Mouse (Mus musculus) forebrain, postnatal 0 days (tissue): ENCODE measurements around the gene Tlnrd1. TPM values are rescaled to one million over a fixed set of nuclear protein-coding genes. Genes with fewer than 3 reads are reported as not detected.

Experiments used
- ATAC-seq: fragments of 200-750 bp; cut with Nextera tagmentation; 2 replicates; pipeline ENCODE4 v1.8.0; 2017; ENCODE audit warnings: mild to moderate bottlenecking, moderate library complexity
- DNase-seq: peaks from one replicate; pipeline ENCODE4 v3.0.0-alpha.2; 2015
- H3K27ac ChIP-seq: fragments of 300-500 bp; sonication (generic); 2 replicates; pipeline ENCODE4 v1.5.1; 2014; ENCODE audit warnings: low read depth, mild to moderate bottlenecking, antibody characterized with exemption, low read length, moderate library complexity, mixed read lengths
- H3K27me3 ChIP-seq: fragments of 300-500 bp; sonication (generic); 2 replicates; pipeline ENCODE4 v1.6.1; 2014; ENCODE audit warnings: mild to moderate bottlenecking, low read length, mixed read lengths; ENCODE audit not compliant: insufficient read depth
- H3K36me3 ChIP-seq: fragments of 300-500 bp; sonication (generic); 2 replicates; pipeline ENCODE4 v1.6.1; 2014; ENCODE audit warnings: mild to moderate bottlenecking, moderate library complexity; ENCODE audit not compliant: insufficient read depth
- H3K4me1 ChIP-seq: fragments of 300-500 bp; sonication (generic); 2 replicates; pipeline ENCODE4 v1.6.1; 2014; ENCODE audit warnings: antibody characterized with exemption; ENCODE audit not compliant: insufficient read depth
- H3K4me2 ChIP-seq: fragments of 300-500 bp; sonication (generic); 2 replicates; pipeline ENCODE4 v1.6.1; 2014; ENCODE audit warnings: low read depth, mild to moderate bottlenecking, moderate library complexity
- H3K4me3 ChIP-seq: fragments of 300-500 bp; sonication (generic); 2 replicates; pipeline ENCODE4 v1.5.1; 2014; ENCODE audit warnings: low read depth, low read length, mixed read lengths
- H3K9ac ChIP-seq: fragments of 300-500 bp; sonication (generic); 2 replicates; pipeline ENCODE4 v1.6.1; 2014; ENCODE audit warnings: mild to moderate bottlenecking
- H3K9me3 ChIP-seq: fragments of 300-500 bp; sonication (generic); 2 replicates; pipeline ENCODE4 v1.6.1; 2016; ENCODE audit warnings: low read length
- CTCF ChIP-seq: sonication (generic); IDR thresholded peaks from 2 replicates; pipeline ENCODE4 v1.5.1; 2016; ENCODE audit warnings: antibody characterized with exemption, control low read depth, low read depth
- WGBS: fragments of 180-500 bp; shearing (Covaris S2); extraction: QIAGEN DNeasy Blood & Tissue Kit; methylation state at CpG from one replicate; pipeline ENCODE4 v1.1.7; 2014; 5-methylcytosine and 5-hydroxymethylcytosine counted together
- polyA plus RNA-seq: library from polyadenylated mRNA; unstranded; fragments of >200 nt; fragmentation: Nextera tagmentation; extraction: Ambion mirVana; gene quantifications from 2 replicates; pipeline ENCODE4 v1.2.1, GENCODE M21; 2015
- total RNA-seq: library from RNA; depleted of rRNA; stranded (reverse); fragments of >200 nt; gene quantifications from 2 replicates; pipeline ENCODE4 v1.2.3, GENCODE M21; 2014

Gene Tlnrd1
- total and polyA plus RNA-seq, 2 experiments from 2014 or later, result 10.8 to 38.0 TPM

- H3K36me3 ChIP-seq, result peaks cover 12% of the 10 kb centered on the region; the same call in 1 of the 2 replicates
- no peaks in the 10 kb centered on the region for H3K9me3 ChIP-seq
- H3K4me2 ChIP-seq, result no peak overlapping the region
- H3K9ac ChIP-seq, result no peak overlapping the region
- no peak for DNase-seq
- no peak for TF ChIP-seq CTCF
- 96% methylated on average over 3 of the region's 3 CpGs for WGBS
- no peaks in the 10 kb centered on the region for H3K27me3 ChIP-seq
- H3K4me1 ChIP-seq, result no peaks in the 10 kb centered on the region
- H3K4me3 ChIP-seq, result no peak overlapping the region
- no peak for ATAC-seq
- no peak overlapping the region for H3K27ac ChIP-seq
Measured at GRCm38 (mm10) chr7:83904831-83905230, 20.7 kb upstream of the Tlnrd1 start.

GRCm38 (mm10) chr7:83902296-83903145 lies 18.4 kb upstream of the Tlnrd1 start:
- H3K4me3 ChIP-seq, result no peak overlapping the region
- H3K9ac ChIP-seq, result no peak overlapping the region

GRCm38 (mm10) chr7:83901425-83901824 lies 17.3 kb upstream of the Tlnrd1 start:
- Histone ChIP-seq H3K4me2 (no peak overlapping the region), H3K9me3 (no peaks in the 10 kb centered on the region), H3K27ac (no peak overlapping the region), H3K9ac (no peak overlapping the region), H3K36me3 (peaks cover 42% of the 10 kb centered on the region), H3K27me3 (no peaks in the 10 kb centered on the region), H3K4me3 (no peak overlapping the region), H3K4me1 (no peaks in the 10 kb centered on the region)
- TF ChIP-seq CTCF, result no peak
- ATAC-seq (no peak), DNase-seq (no peak)
- WGBS, result 89% methylated on average over 4 of the region's 4 CpGs

More at GRCm38 (mm10) chr7:83902296-83903145, 18.4 kb upstream of the Tlnrd1 start:
- no peak for TF ChIP-seq CTCF
- Histone ChIP-seq H3K27me3 (no peaks in the 10 kb centered on the region), H3K27ac (no peak overlapping the region), H3K36me3 (peaks cover 35% of the 10 kb centered on the region), H3K4me1 (no peaks in the 10 kb centered on the region), H3K9me3 (no peaks in the 10 kb centered on the region), H3K4me2 (no peak overlapping the region)
- 79% methylated on average over 5 of the region's 5 CpGs for WGBS
- no peak for DNase-seq
- ATAC-seq, result no peak

GRCm38 (mm10) chr7:83900519-83900918 lies 16.4 kb upstream of the Tlnrd1 start:
- Histone ChIP-seq H3K4me1 (no peaks in the 10 kb centered on the region), H3K36me3 (peaks cover 49% of the 10 kb centered on the region), H3K9ac (no peak overlapping the region), H3K9me3 (no peaks in the 10 kb centered on the region), H3K27me3 (no peaks in the 10 kb centered on the region), H3K4me3 (no peak overlapping the region), H3K4me2 (no peak overlapping the region), H3K27ac (no peak overlapping the region)
- WGBS, result 86% methylated on average over 3 of the region's 3 CpGs
- ATAC-seq (no peak), DNase-seq (no peak)
- TF ChIP-seq CTCF, result no peak

GRCm38 (mm10) chr7:83898267-83898666 lies 14.2 kb upstream of the Tlnrd1 start:
- Histone ChIP-seq H3K9me3 (no peaks in the 10 kb centered on the region), H3K4me2 (no peak overlapping the region), H3K4me1 (peaks cover 7% of the 10 kb centered on the region), H3K4me3 (no peak overlapping the region), H3K27me3 (no peaks in the 10 kb centered on the region), H3K27ac (no peak overlapping the region), H3K36me3 (peaks cover 51% of the 10 kb centered on the region), H3K9ac (no peak overlapping the region)
- WGBS, result 93% methylated on average over 11 of the region's 11 CpGs
- DNase-seq (no peak), ATAC-seq (no peak)
- no peak for TF ChIP-seq CTCF

- Histone ChIP-seq H3K4me1 (peaks cover 11% of the 10 kb centered on the region), H3K27ac (no peak overlapping the region), H3K4me3 (no peak overlapping the region), H3K9me3 (no peaks in the 10 kb centered on the region), H3K4me2 (no peak overlapping the region), H3K36me3 (peaks cover 48% of the 10 kb centered on the region), H3K27me3 (no peaks in the 10 kb centered on the region), H3K9ac (no peak overlapping the region)
- WGBS, result 95% methylated on average over 5 of the region's 5 CpGs
- DNase-seq (no peak), ATAC-seq (no peak)
- no peak for TF ChIP-seq CTCF
Measured at GRCm38 (mm10) chr7:83896077-83896740, 12.1 kb upstream of the Tlnrd1 start.

GRCm38 (mm10) chr7:83894348-83894747 lies 10.2 kb upstream of the Tlnrd1 start:
- Histone ChIP-seq H3K27ac (no peak overlapping the region), H3K9ac (no peak overlapping the region), H3K36me3 (peaks cover 34% of the 10 kb centered on the region), H3K4me1 (peaks cover 11% of the 10 kb centered on the region), H3K27me3 (no peaks in the 10 kb centered on the region), H3K4me2 (no peak overlapping the region), H3K9me3 (no peaks in the 10 kb centered on the region), H3K4me3 (no peak overlapping the region)
- DNase-seq (no peak), ATAC-seq (no peak)
- 97% methylated on average over 1 of the region's 1 CpGs for WGBS
- TF ChIP-seq CTCF, result no peak
